Mouse (Mus musculus): ENCODE measurements around the gene Atp6v0e. TPM values are rescaled to one million over a fixed set of nuclear protein-coding genes. Genes with fewer than 3 reads are reported as not detected.

Gene Atp6v0e
- polyA plus RNA-seq (2015; fragmentation: Nextera tagmentation; extraction: Ambion mirVana), result 95.2 and 104 TPM in 2 replicates

GRCm38 (mm10) chr17:26662978-26663683 is at the start of gene Atp6v0e:
Atp6v0e (plus strand) TSS chr17:26663231.
- peak; percentile 90 for ATAC-seq (ENCODE audit: low FRiP score, low read depth)
- H3K4me2 ChIP-seq, result peak within 1 kb of the TSS; percentile 94
- H3K9ac ChIP-seq, result peak within 1 kb of the TSS; percentile 65
- peak within 1 kb of the TSS; percentile 70 for H3K4me3 ChIP-seq
- H3K36me3 ChIP-seq, result no peaks in the 10 kb centered on the region
- no peaks in the 10 kb centered on the region for H3K9me3 ChIP-seq
- H3K27me3 ChIP-seq, result no peaks in the 10 kb centered on the region
- H3K4me1 ChIP-seq (replicated peaks), result peaks cover 22% of the 10 kb centered on the region
- H3K27ac ChIP-seq (replicated peaks), result peak within 1 kb of the TSS; percentile 72
- 2% methylated on average over 28 of the region's 28 CpGs for WGBS

GRCm38 (mm10) chr17:26614286-26614685 is 48.7 kb upstream of the Atp6v0e start:
- Histone ChIP-seq H3K9me3 (no peaks in the 10 kb centered on the region), H3K27me3 (no peaks in the 10 kb centered on the region), H3K4me2 (no peak overlapping the region), H3K4me1 (replicated peaks) (0 out of 2 replicates have a peak, but pooled peaks cover 6% of the 10 kb centered on the region), H3K36me3 (peaks cover 24% of the 10 kb centered on the region), H3K27ac (replicated peaks) (no peak overlapping the region), H3K9ac (no peak overlapping the region), H3K4me3 (no peak overlapping the region)
- 86% methylated on average over 6 of the region's 6 CpGs for WGBS
- no peak for ATAC-seq (ENCODE audit: low FRiP score, low read depth)

DNA sequence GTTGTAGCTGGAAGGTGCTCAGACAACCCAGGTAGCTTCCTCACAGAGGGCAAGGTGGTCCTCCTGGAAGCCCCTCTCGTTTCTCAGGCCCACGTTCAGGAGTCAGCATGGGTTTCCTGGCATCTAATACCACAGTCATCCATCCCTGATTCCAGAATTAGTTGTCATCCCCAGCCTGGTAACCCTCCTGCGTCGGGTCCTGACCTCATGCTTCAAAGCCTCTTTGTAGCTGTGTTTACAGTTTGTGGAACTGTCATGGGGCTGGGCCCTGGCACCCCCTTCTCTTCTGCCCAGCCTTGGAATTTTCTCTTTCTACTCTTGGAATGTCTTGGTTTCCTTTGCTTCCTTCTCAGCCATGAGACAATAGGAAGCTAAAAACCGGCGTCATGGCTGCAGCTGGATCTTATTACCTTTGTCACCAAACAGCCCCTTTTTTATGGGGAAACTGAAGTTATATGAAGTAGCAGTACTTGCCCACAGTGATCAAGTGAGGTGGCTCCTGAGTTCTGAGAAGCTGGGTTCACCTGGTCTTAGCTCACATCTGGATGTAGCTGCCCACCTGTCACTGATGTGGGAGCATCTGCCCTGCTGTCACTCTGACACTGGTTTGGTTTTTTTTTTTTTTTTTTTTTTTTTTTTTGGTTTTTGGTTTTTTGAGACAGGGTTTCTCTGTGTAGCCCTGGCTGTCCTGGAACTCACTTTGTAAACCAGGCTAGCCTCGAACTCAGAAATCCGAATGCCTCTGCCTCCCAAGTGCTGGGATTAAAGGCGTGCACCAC is 48.1 kb upstream of the Atp6v0e start:
- Histone ChIP-seq H3K4me1 (replicated peaks) (0 out of 2 replicates have a peak, but pooled peaks cover 6% of the 10 kb centered on the region), H3K4me2 (no peak overlapping the region), H3K27me3 (no peaks in the 10 kb centered on the region), H3K4me3 (no peak overlapping the region), H3K36me3 (peaks cover 20% of the 10 kb centered on the region), H3K9me3 (no peaks in the 10 kb centered on the region), H3K27ac (replicated peaks) (no peak overlapping the region), H3K9ac (no peak overlapping the region)
- 90% methylated on average over 9 of the region's 9 CpGs for WGBS
- ATAC-seq (ENCODE audit: low FRiP score, low read depth), result no peak

DNA sequence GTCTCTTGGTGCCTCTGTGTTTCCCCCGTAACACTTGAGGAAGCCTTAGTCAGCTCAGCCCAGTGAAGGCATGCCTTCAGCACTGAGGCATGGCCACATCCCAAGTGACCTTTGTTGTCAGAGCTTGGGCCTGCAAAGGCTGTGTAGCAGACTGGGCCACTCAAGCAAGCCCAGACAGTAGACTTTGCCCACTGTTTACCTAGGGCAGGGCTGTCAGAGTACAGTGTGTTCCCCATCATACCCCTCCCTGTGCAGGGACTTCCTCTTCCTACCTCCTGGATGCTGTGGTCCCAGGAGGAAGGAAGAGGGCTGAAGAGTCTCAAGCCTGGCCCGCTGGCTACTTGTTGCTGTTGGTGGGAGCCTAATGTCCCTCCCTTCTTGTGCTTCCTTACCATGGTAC is 46.3 kb upstream of the Atp6v0e start:
- peaks cover 16% of the 10 kb centered on the region for H3K36me3 ChIP-seq
- H3K27me3 ChIP-seq, result no peaks in the 10 kb centered on the region
- H3K9me3 ChIP-seq, result no peaks in the 10 kb centered on the region
- 93% methylated on average over 2 of the region's 2 CpGs for WGBS
- H3K4me1 ChIP-seq (replicated peaks), result 0 out of 2 replicates have a peak, but pooled peaks cover 6% of the 10 kb centered on the region
- no peak overlapping the region for H3K27ac ChIP-seq (replicated peaks)
- no peak for ATAC-seq (ENCODE audit: low FRiP score, low read depth)
- no peak overlapping the region for H3K9ac ChIP-seq
- no peak overlapping the region for H3K4me3 ChIP-seq
- no peak overlapping the region for H3K4me2 ChIP-seq

- Histone ChIP-seq H3K9me3 (no peaks in the 10 kb centered on the region), H3K4me2 (no peak overlapping the region), H3K4me3 (no peak overlapping the region), H3K9ac (no peak overlapping the region), H3K4me1 (replicated peaks) (no peaks in the 10 kb centered on the region), H3K27me3 (no peaks in the 10 kb centered on the region), H3K27ac (replicated peaks) (no peak overlapping the region), H3K36me3 (peaks cover 17% of the 10 kb centered on the region)
- ATAC-seq (ENCODE audit: low FRiP score, low read depth), result no peak
- WGBS, result 90% methylated on average over 5 of the region's 5 CpGs
Observed at GRCm38 (mm10) chr17:26618498-26618897, 44.5 kb upstream of the Atp6v0e start.

- H3K36me3 ChIP-seq, result peaks cover 27% of the 10 kb centered on the region
- H3K4me3 ChIP-seq, result no peak overlapping the region
- H3K4me2 ChIP-seq, result no peak overlapping the region
- H3K27ac ChIP-seq (replicated peaks), result no peak overlapping the region
- H3K9ac ChIP-seq, result no peak overlapping the region
- no peak for ATAC-seq (ENCODE audit: low FRiP score, low read depth)
- 85% methylated on average over 6 of the region's 6 CpGs for WGBS
- no peaks in the 10 kb centered on the region for H3K9me3 ChIP-seq
- no peaks in the 10 kb centered on the region for H3K4me1 ChIP-seq (replicated peaks)
- H3K27me3 ChIP-seq, result no peaks in the 10 kb centered on the region
Observed at GRCm38 (mm10) chr17:26619577-26619976, 43.5 kb upstream of the Atp6v0e start.

DNA sequence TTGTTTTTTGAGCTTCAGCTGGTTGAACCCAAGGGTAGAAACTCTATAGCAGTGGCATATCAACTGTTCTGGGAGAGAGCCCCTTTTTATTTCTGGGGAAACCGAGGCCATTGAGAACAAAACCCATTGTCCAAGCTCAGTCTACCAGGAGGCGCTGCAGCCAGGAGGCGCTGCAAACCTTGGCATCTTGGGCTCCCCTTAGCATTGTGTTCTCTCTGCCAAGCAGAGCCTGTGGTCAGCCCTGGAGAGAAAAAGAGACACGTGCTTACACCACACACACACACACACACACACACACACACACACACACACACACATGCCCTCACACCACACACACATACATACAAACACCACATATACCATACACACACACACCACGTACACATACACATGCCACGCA is 42.7 kb upstream of the Atp6v0e start:
- H3K27ac ChIP-seq (replicated peaks), result no peak overlapping the region
- no peak overlapping the region for H3K9ac ChIP-seq
- H3K27me3 ChIP-seq, result no peaks in the 10 kb centered on the region
- peaks cover 34% of the 10 kb centered on the region for H3K36me3 ChIP-seq
- 82% methylated on average over 6 of the region's 6 CpGs for WGBS
- no peaks in the 10 kb centered on the region for H3K9me3 ChIP-seq
- H3K4me1 ChIP-seq (replicated peaks), result no peaks in the 10 kb centered on the region
- ATAC-seq (ENCODE audit: low FRiP score, low read depth), result no peak
- no peak overlapping the region for H3K4me2 ChIP-seq
- H3K4me3 ChIP-seq, result no peak overlapping the region

DNA sequence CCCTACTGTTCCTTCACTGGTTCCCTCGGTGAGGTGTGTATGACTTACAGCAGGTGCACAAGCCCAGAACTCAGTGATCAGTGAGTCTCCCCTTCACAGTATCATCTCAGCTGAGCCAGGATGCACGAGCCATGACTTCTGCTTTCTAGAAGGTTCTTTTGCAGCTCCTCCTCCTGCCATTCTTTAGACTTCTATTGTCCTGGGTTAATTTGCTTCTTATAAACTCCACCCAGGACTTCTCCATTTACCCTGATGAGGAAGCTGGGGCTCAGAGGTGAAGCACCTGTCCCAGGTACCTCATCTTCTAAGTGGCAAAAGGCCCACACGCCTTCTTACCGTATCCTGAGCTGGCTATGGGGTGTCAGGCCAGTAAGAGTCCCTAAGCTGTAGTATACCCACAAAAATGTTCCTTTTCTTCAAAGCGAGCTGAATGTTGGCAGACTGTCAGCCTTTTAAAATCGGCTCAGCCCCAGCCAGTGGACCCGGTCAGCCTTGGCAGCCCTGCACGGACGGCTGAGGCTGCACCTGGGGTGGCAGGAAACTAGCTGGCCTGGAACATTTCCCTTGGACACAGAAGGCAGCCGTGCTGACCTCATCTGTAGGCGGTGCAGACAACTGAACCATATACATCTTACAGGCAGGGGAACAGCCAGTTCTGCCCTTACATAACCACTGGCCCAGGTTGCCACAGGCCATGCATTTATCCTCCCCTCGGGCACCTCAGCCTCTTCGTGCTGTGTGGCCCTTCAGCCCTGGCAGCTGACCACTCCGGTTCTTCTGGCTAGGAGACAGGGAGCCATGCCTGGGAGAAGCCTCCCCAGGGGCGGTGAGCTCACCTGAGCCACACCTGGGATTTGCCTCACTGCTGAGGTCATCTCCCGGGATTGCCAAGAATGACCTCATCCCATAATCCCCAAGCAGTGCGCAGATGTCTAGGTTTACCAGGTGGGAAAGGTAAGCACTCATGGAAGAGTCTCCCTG is 42.0 kb upstream of the Atp6v0e start:
- ATAC-seq (ENCODE audit: low FRiP score, low read depth), result peak; percentile 45; the same call in 1 of the 2 replicates
- H3K27ac ChIP-seq (replicated peaks), result 0 out of 2 replicates have a peak overlapping the region, but pooled peaks have one; percentile 42
- H3K4me2 ChIP-seq, result no peak overlapping the region
- H3K4me3 ChIP-seq, result no peak overlapping the region
- peaks cover 36% of the 10 kb centered on the region for H3K36me3 ChIP-seq
- H3K4me1 ChIP-seq (replicated peaks), result no peaks in the 10 kb centered on the region
- WGBS, result 76% methylated on average over 17 of the region's 17 CpGs
- H3K27me3 ChIP-seq, result no peaks in the 10 kb centered on the region
- H3K9ac ChIP-seq, result no peak overlapping the region
- H3K9me3 ChIP-seq, result no peaks in the 10 kb centered on the region

DNA sequence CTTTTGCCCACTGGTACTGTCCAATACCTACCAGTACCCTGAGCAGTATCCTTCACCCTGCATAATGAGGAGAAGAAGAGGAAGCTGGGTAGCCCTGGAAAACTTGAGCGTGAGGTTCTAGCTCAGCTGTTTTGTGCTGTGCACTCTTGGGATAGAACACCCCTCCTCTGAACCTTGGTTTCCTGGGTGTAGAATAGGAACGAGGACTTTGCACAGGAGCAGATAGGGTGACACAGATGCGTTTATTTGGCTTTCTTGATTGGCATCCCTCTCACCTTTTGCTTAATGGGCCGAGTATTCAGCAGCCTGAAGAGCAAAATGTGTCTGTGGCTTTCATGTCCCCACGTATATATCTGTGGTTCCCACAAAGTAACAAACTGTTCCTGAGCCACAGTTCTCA is 41.1 kb upstream of the Atp6v0e start:
- H3K27ac ChIP-seq (replicated peaks), result no peak overlapping the region
- no peak overlapping the region for H3K4me2 ChIP-seq
- no peaks in the 10 kb centered on the region for H3K9me3 ChIP-seq
- H3K27me3 ChIP-seq, result no peaks in the 10 kb centered on the region
- no peaks in the 10 kb centered on the region for H3K4me1 ChIP-seq (replicated peaks)
- H3K4me3 ChIP-seq, result no peak overlapping the region
- no peak overlapping the region for H3K9ac ChIP-seq
- ATAC-seq (ENCODE audit: low FRiP score, low read depth), result no peak
- 91% methylated on average over 5 of the region's 5 CpGs for WGBS
- peaks cover 33% of the 10 kb centered on the region for H3K36me3 ChIP-seq

DNA sequence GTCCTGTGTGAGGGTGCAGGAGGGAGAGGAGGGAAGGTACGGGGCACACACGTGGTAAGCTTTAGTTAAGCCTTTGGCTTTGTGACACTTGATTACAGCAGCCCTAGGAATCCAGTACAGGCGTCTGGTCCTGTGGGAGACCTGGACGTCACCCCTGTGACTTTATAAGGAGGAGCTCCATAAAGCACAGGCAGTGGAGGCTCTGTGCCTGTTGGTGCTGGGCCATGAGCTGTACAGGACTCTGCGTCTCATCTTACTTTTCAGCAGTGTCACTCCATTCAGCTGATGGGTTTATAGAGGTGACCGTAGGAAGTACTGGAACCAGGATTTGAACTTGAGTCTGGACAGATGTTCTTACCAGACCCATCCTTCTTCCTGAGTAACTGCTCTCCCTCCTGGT is 39.0 kb upstream of the Atp6v0e start:
- WGBS, result 94% methylated on average over 6 of the region's 6 CpGs
- H3K4me1 ChIP-seq (replicated peaks), result no peaks in the 10 kb centered on the region
- no peak for ATAC-seq (ENCODE audit: low FRiP score, low read depth)
- no peak overlapping the region for H3K4me2 ChIP-seq
- peaks cover 39% of the 10 kb centered on the region for H3K36me3 ChIP-seq
- H3K4me3 ChIP-seq, result no peak overlapping the region
- no peak overlapping the region for H3K9ac ChIP-seq
- H3K9me3 ChIP-seq, result no peaks in the 10 kb centered on the region
- no peak overlapping the region for H3K27ac ChIP-seq (replicated peaks)
- H3K27me3 ChIP-seq, result no peaks in the 10 kb centered on the region

DNA sequence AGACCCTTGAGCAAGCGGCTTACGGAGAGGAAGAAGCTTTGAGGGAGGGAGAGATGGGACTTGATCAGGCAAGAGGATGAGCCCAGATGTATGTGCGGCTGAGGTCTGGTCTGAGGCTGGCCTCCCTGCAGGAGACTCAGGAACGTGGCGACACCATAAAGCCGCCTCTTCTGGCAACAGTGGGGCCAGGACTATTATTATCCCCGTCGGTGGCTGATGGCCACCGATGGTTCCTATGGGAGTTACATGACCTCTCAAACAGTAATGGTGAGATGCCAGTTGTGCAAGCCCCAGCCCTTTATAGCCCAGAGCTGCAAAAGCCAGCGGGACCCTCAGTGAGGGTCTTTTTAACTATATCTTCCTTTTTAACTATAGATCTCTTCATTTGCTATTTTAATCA is 38.0 kb upstream of the Atp6v0e start:
- Histone ChIP-seq H3K4me3 (no peak overlapping the region), H3K36me3 (peaks cover 43% of the 10 kb centered on the region), H3K9me3 (no peaks in the 10 kb centered on the region), H3K27ac (replicated peaks) (no peak overlapping the region), H3K4me1 (replicated peaks) (no peaks in the 10 kb centered on the region), H3K9ac (no peak overlapping the region), H3K27me3 (no peaks in the 10 kb centered on the region), H3K4me2 (no peak overlapping the region)
- ATAC-seq (ENCODE audit: low FRiP score, low read depth), result no peak
- 90% methylated on average over 10 of the region's 10 CpGs for WGBS

Measured in hindbrain, embryonic 15.5 days (tissue).